Mouse (Mus musculus) layer of hippocampus, postnatal 36 days (tissue): ENCODE measurements at regions not wholly inside any gene's neighbourhood (a gene's known extent, or its start where the extent isn't known, plus 50 kb on each side); places are given as distances from the start of the nearest gene placed in this dataset.

Source experiments
- DNase-seq, 2 experiments: peaks; one replicate each; pipeline ENCODE4 v3.0.0; 2022

- no peak for DNase-seq
Observed at GRCm38 (mm10) chr3:41472586-41472985, 82.9 kb upstream of the Jade1 start.

GRCm38 (mm10) chr3:41469106-41469505 lies 86.4 kb upstream of the Jade1 start:
- DNase-seq = no peak

GRCm38 (mm10) chr3:41467857-41468256 lies 87.7 kb upstream of the Jade1 start:
- no peak for DNase-seq

- no peak for DNase-seq
Observed at GRCm38 (mm10) chr3:41465893-41466292, 89.6 kb upstream of the Jade1 start.

GRCm38 (mm10) chr3:41462953-41463644 lies 92.4 kb upstream of the Jade1 start:
- DNase-seq = no peak

- no peak for DNase-seq
Observed at GRCm38 (mm10) chr3:41460131-41460530, 95.4 kb upstream of the Jade1 start.

- no peak for DNase-seq
Observed at GRCm38 (mm10) chr3:41458156-41458555, 97.4 kb upstream of the Jade1 start.

GRCm38 (mm10) chr3:41453525-41453924 lies 102.0 kb upstream of the Jade1 start:
- DNase-seq = no peak

GRCm38 (mm10) chr3:41452716-41453090 lies 102.8 kb upstream of the Jade1 start:
- DNase-seq = no peak

- no peak for DNase-seq
Observed at GRCm38 (mm10) chr3:41452020-41452715, 103.4 kb upstream of the Jade1 start.

GRCm38 (mm10) chr3:41450696-41451095 lies 104.8 kb upstream of the Jade1 start:
- DNase-seq = no peak

- DNase-seq = no peak
Observed at GRCm38 (mm10) chr3:41444243-41444753, 111.2 kb upstream of the Jade1 start.

GRCm38 (mm10) chr3:41436238-41436637 lies 119.3 kb upstream of the Jade1 start:
- DNase-seq = no peak

GRCm38 (mm10) chr3:41433106-41433505 lies 122.4 kb upstream of the Jade1 start:
- DNase-seq = no peak

- DNase-seq = no peak
Observed at GRCm38 (mm10) chr3:41432376-41432775, 123.2 kb upstream of the Jade1 start.

- no peak for DNase-seq
Observed at GRCm38 (mm10) chr3:41430191-41430590, 125.3 kb upstream of the Jade1 start.

- no peak for DNase-seq
Observed at GRCm38 (mm10) chr3:41426946-41427345, 128.6 kb upstream of the Jade1 start.

GRCm38 (mm10) chr3:41425863-41426262 lies 129.7 kb upstream of the Jade1 start:
- DNase-seq = no peak

- no peak for DNase-seq
Observed at GRCm38 (mm10) chr3:41424142-41424939, 131.2 kb upstream of the Jade1 start.

GRCm38 (mm10) chr3:41423630-41424029 lies 131.9 kb upstream of the Jade1 start:
- DNase-seq = no peak

GRCm38 (mm10) chr3:41422615-41423579 lies 132.6 kb upstream of the Jade1 start:
- no peak for DNase-seq

- no peak for DNase-seq
Observed at GRCm38 (mm10) chr3:41413771-41414170, 141.8 kb upstream of the Jade1 start.
